Comparison of ENCODE assay signal across 30 mouse cellular contexts in the genomic region with DNA sequence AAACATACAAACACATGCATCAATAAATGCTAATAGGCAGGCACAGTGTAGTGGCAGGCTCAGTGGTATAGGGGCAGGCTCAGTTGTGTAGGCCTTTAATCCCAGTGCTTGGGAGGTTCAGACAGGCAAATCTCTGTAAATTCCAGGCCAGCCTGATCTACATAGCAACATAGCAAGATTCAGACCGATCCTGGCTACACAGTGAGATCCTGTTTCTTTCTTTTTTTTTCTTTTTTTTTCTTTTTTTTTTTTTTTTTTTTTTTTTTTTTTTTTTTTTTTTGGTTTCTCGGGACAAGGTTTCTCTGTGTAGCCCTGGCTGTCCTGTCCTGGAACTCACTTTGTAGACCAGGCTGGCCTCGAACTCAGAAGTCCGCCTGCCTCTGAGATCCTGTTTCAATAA. TPM values are rescaled to one million over a fixed set of nuclear protein-coding genes. Genes with fewer than 3 reads are reported as not detected.
"Had no signal": no experiment of that assay in that cellular context is flagged by ENCODE, and none has a peak within 500 bp of the region (broad histone marks: within the 10 kb centered on the region; RNA-seq: fewer than 3 reads in every experiment).

No protein-coding gene starts in this region.

RNA-seq across cellular contexts. Expression of a gene that starts 36.6 kb away (rescaled TPM):
- total RNA-seq: common myeloid progenitor, adult 5-6 weeks; forebrain, postnatal 0 days; gastrocnemius, adult 18-20 months; gastrocnemius, postnatal 10 days; gastrocnemius, postnatal 14 days; gastrocnemius, postnatal 25 days; gastrocnemius, postnatal 36 days; gastrocnemius, postnatal 4 days; granulocyte monocyte progenitor cell, adult 5-6 weeks; heart, adult 18-20 months; heart, adult 8-10 months had no signal
- polyA plus RNA-seq: cortical plate, adult 2 months; embryonic facial prominence, embryonic 10.5 days; embryonic facial prominence, embryonic 11.5 days; embryonic facial prominence, embryonic 12.5 days; embryonic facial prominence, embryonic 13.5 days; embryonic facial prominence, embryonic 14.5 days; embryonic facial prominence, embryonic 15.5 days; erythroblast, embryonic 14.5 days; forebrain, embryonic 10.5 days; forebrain, embryonic 11.5 days; forebrain, embryonic 12.5 days; forebrain, embryonic 13.5 days; forebrain, embryonic 14.5 days; forebrain, embryonic 15.5 days; forebrain, embryonic 16.5 days; forebrain, postnatal 0 days; frontal cortex, adult 2 months; gonadal fat pad, adult 2 months; heart, adult 2 months; heart, embryonic 10.5 days had no signal
